8 mouse cellular contexts compared by ENCODE assay signal in the genomic region with DNA sequence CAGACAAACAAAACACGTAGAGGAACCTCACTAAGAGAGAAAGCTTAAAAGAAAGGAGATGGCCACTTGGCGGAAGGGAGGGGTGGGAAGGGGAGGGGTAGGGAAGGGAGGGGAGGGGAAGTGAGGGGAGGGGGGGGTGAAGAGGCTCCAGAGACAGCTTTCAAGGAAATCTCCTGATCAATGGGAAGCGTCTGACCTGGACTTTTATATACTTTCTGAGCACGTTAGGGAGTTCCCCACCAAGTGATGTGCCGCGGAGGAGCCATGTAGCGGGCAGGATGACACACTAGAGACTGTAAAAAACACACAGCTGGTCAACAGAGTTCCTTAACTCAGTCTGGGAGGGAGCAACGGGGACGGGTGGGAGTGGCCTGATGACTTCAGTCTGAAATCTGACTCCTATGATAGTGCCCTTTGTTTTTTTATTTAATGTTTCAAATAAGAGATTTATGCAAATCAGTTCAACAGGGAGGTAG. TPM values are rescaled to one million over a fixed set of nuclear protein-coding genes. Genes with fewer than 3 reads are reported as not detected.
A peak's percentile ranks its signal among the peaks of the same experiment; 100 is the strongest.
DNase-seq lines count a peak whose midpoint lies in the region; ATAC-seq and TF ChIP-seq lines count a peak whose summit lies in the region.

No protein-coding gene starts in this region.

- no peak for ATAC-seq in liver, embryonic 11.5 days (replicated peaks; ENCODE audit: low FRiP score)

- no peak overlapping the region for H3K9ac ChIP-seq in liver, embryonic 11.5 days (ENCODE audit: low read depth, low read length)

- H3K4me2 ChIP-seq in liver, embryonic 11.5 days: peak overlapping the region; percentile 78

- 0 out of 2 replicates have a peak, but pooled peaks cover 3% of the 10 kb centered on the region for H3K4me1 ChIP-seq in kidney, adult 2 months (ENCODE audit: control insufficient read depth, insufficient read depth, low read length)
- H3K4me1 ChIP-seq in embryonic fibroblast, embryonic 13.5 days (ENCODE audit: control insufficient read depth, insufficient read depth, low read length): peaks cover 5% of the 10 kb centered on the region
- peaks cover 26% of the 10 kb centered on the region for H3K4me1 ChIP-seq in liver, embryonic 11.5 days (replicated peaks; ENCODE audit: control insufficient read depth, insufficient read depth, low read length)

- peak overlapping the region; percentile 21; the same call in 1 of the 2 replicates for H3K4me3 ChIP-seq in kidney, adult 2 months (ENCODE audit: insufficient read depth, low read depth, low read length)
- H3K4me3 ChIP-seq in embryonic fibroblast, embryonic 13.5 days (ENCODE audit: insufficient read depth, low read length): peak overlapping the region; percentile 46
- peak overlapping the region; percentile 50 for H3K4me3 ChIP-seq in liver, embryonic 11.5 days (ENCODE audit: low read depth, low read length)

- TF ChIP-seq CTCF in kidney, adult 2 months (conservative IDR thresholded peaks at IDR 0.05; ENCODE audit: insufficient read depth, insufficient read length, low read depth, low read length): no peak
- TF ChIP-seq CTCF in embryonic fibroblast, embryonic 13.5 days (IDR thresholded peaks at IDR 0.05; ENCODE audit: borderline replicate concordance, insufficient read depth, low read length): no peak

- peak; percentile 43 for DNase-seq in kidney, adult 2 months
- DNase-seq in kidney, adult 11 months: no peak
- peak; percentile 53 for DNase-seq in heart, postnatal 4 days
- peak; percentile 55 for DNase-seq in liver, embryonic 11.5 days (ENCODE audit: low spot score)
- peak; percentile 72 to 75 for DNase-seq in natural killer cell, adult 2 months (ENCODE audit: low spot score in 2 of 2)
- peak; percentile 43 for DNase-seq in yolk sac, embryonic 10.5 days (ENCODE audit: low spot score)
- DNase-seq in right cerebral cortex, postnatal 25 days: no peak

- no peak for TF ChIP-seq POLR2A in kidney, adult 2 months (IDR thresholded peaks at IDR 0.05; ENCODE audit: low read depth, low read length)
- TF ChIP-seq POLR2A in embryonic fibroblast, embryonic 13.5 days (IDR thresholded peaks at IDR 0.05; ENCODE audit: low read depth, low read length): peak; percentile 87

- 4% methylated on average over 8 of the region's 9 CpGs for WGBS in kidney, adult 2 months
- WGBS in liver, embryonic 11.5 days: under 1% methylated on average over 8 of the region's 9 CpGs

- H3K27ac ChIP-seq in kidney, adult 2 months (ENCODE audit: insufficient read depth, low read depth, low read length): no peak overlapping the region; the same call in 1 of the 2 replicates
- peak overlapping the region; percentile 85 for H3K27ac ChIP-seq in embryonic fibroblast, embryonic 13.5 days (ENCODE audit: insufficient read depth, low read length)
- H3K27ac ChIP-seq in liver, embryonic 11.5 days (ENCODE audit: low read depth, low read length): no peak overlapping the region

- no peaks in the 10 kb centered on the region for H3K27me3 ChIP-seq in kidney, adult 2 months (replicated peaks; ENCODE audit: control insufficient read depth, insufficient read depth, low read length)
- H3K27me3 ChIP-seq in liver, embryonic 11.5 days (replicated peaks; ENCODE audit: control insufficient read depth, insufficient read depth, low read length): no peaks in the 10 kb centered on the region

- H3K9me3 ChIP-seq in liver, embryonic 11.5 days (ENCODE audit: control insufficient read depth, low read length): no peaks in the 10 kb centered on the region

- no peaks in the 10 kb centered on the region for H3K36me3 ChIP-seq in kidney, adult 2 months (ENCODE audit: control insufficient read depth, insufficient read depth, low read length)
- no peaks in the 10 kb centered on the region for H3K36me3 ChIP-seq in liver, embryonic 11.5 days (ENCODE audit: control insufficient read depth, insufficient read depth, low read length)

RNA-seq across cellular contexts. Expression of gene D17Wsu92e, which starts 6.5 kb away (rescaled TPM):
- polyA plus RNA-seq in kidney, adult 2 months (2012; rRNA removed): 162 and 189 TPM in 2 replicates
- polyA plus RNA-seq in embryonic fibroblast, embryonic 13.5 days (2011; ENCODE audit: insufficient read length, low read depth, missing spikeins): 63.7 and 68.6 TPM in 2 replicates
- total RNA-seq in heart, postnatal 4 days (2021): 100 to 1,000 TPM; 104 to 107 TPM
- 19.2 and 22.7 TPM in 2 replicates for polyA plus RNA-seq in liver, embryonic 11.5 days (2014; fragmentation: Nextera tagmentation; extraction: Ambion mirVana)

RNA-seq across cellular contexts. Expression of gene Snrpc, which starts 11.0 kb away (rescaled TPM):
- 55.8 and 61.2 TPM in 2 replicates for polyA plus RNA-seq in kidney, adult 2 months (2012; rRNA removed)
- 101 and 121 TPM in 2 replicates for polyA plus RNA-seq in embryonic fibroblast, embryonic 13.5 days (2011; ENCODE audit: insufficient read length, low read depth, missing spikeins)
- 100 to 1,000 TPM in 1 of 2 experiments, 10 to 100 TPM in 1; 94.2 to 102 TPM for total RNA-seq in heart, postnatal 4 days (2021)
- polyA plus RNA-seq in liver, embryonic 11.5 days (2014; fragmentation: Nextera tagmentation; extraction: Ambion mirVana): 305 and 315 TPM in 2 replicates

RNA-seq across cellular contexts. Expression of gene Uhrf1bp1, which starts 29.3 kb away (rescaled TPM):
- polyA plus RNA-seq in kidney, adult 2 months (2012; rRNA removed): 8.0 and 9.6 TPM in 2 replicates
- 16.0 and 20.6 TPM in 2 replicates for polyA plus RNA-seq in embryonic fibroblast, embryonic 13.5 days (2011; ENCODE audit: insufficient read length, low read depth, missing spikeins)
- total RNA-seq in heart, postnatal 4 days (2021): 10 to 100 TPM; 20.7 to 21.9 TPM
- 9.2 and 9.4 TPM in 2 replicates for polyA plus RNA-seq in liver, embryonic 11.5 days (2014; fragmentation: Nextera tagmentation; extraction: Ambion mirVana)

Comparison
In these comparisons a context has a peak if more than half of its experiments do, and no peak if none do; other contexts are left out.
1. DNase-seq: peak in kidney, adult 2 months (single experiment), heart, postnatal 4 days (single experiment), liver, embryonic 11.5 days (single experiment), natural killer cell, adult 2 months (2 of 2) and yolk sac, embryonic 10.5 days (single experiment); none in kidney, adult 11 months (single experiment) and right cerebral cortex, postnatal 25 days (single experiment).
2. Peak in every context shown above with its lines, with median percentiles within 50 percentile points of each other: H3K4me3 ChIP-seq.